Mouse (Mus musculus): ENCODE data around the gene Tnfrsf23.
"Not testable (repeated sequence)": the region's sequence is repeated elsewhere in the genome, so short reads cannot be mapped to it uniquely, and the experiment has no call there.

The Tnfrsf23 gene

DNA sequence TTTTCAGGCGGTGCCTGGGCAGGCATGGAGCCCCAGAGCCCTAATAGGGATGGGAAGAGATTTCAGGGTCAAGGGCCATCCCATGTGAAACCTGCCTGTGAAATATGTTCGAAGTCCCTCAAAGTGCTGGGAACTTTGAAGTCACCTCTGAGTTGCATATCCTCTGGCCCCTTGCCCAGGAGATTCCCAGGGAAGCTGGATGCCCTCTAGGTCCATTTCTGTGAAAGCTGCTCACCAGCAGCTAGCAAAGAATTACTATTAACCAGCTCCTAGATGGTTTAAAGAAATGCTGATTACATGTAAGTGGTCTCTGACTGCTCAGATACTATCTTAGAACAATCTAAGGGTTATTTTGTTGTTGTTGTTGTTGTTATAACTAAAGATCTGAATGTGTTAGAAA lies 1.1 kb downstream of the Tnfrsf23 start:
- DNase-seq (ENCODE audit: low spot score) = not testable (repeated sequence)

DNA sequence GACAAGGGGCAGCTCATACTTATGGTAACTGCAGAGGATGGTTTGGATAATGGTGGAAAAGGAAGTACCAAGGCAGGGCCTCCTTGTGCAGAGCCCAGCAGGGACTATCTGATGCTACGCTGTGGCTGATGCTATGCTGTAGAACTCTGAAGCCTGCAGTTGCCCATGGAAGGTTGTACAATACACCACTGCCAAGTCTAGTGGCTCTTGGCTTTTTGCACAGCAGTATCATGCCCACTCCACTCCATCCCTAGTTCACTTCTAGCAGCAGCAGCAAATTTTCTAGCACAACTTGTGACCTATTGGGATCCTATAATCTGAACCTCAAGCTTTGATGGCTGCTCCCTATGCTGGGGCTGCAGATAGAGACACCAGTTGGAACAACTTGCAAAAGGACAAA lies 4.1 kb downstream of the Tnfrsf23 start:
- DNase-seq (ENCODE audit: low spot score) = no peak

GRCm38 (mm10) chr7:143680836-143681235 lies 4.8 kb downstream of the Tnfrsf23 start:
- DNase-seq (ENCODE audit: low spot score) = not testable (repeated sequence)

GRCm38 (mm10) chr7:143679650-143680049 lies 6.0 kb downstream of the Tnfrsf23 start:
- not testable (repeated sequence) for DNase-seq (ENCODE audit: low spot score)

DNA sequence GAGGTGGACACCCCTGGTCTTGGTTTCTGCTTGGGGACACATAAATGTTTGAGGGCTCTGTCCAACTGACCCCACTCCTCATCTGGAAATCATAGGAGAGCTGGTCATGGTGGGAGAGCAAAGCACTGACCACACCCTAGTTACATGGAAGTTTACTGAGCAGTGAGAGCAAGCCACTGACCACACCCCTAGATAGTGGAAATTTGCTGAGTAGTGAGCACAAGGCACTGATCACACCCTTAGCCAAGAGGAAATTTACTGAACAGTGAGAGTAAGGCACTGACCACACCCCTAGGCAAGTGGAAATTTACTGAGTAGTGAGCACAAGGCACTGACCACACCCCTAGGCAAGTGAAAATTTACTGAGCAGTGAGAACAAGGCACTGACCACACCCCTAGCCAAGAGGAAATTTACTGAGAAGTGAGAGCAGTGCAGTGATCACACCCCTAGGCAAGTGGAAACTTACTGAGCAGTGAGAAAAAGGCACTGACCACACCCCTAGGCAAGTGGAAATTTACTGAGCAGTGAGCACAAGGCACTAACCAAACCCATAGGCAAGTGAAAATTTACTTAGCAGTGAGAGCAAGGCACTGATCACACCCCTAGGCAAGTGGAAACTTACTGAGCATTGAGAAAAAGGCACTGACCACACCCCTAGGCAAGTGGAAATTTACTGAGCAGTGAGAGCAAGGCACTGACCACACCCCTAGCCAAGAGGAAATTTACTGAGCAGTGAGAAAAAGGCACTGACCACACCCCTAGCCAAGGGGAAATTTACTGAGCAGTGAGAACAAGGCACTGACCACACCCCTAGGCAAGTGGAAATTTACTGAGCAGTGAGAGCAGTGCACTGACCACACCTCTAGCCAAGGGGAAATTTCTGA lies 19.0 kb downstream of the Tnfrsf23 start:
- peak; percentile 36 for DNase-seq (ENCODE audit: low spot score)

GRCm38 (mm10) chr7:143663470-143663869 lies 22.2 kb downstream of the Tnfrsf23 start:
- no peak for DNase-seq (ENCODE audit: low spot score)

DNA sequence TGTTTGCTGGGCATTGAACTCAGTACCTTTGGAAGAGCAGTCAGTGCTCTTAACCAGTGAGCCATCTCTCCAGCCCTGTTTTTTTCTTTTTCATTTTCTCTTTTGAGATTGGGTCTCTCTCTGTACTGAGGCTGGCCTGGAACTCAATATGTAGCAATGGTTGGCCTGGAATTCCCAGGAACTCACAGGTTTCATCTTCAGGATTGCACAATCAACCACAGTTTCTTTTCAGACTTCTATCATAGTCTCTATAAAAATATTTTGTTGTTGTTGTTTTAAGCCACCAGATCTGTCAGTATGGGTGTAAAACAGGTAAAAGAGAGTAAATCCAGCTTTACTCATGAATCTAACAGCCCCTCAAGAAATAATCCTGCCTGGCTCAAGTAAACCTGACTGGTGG lies 24.9 kb downstream of the Tnfrsf23 start:
- no peak for DNase-seq (ENCODE audit: low spot score)

- DNase-seq (ENCODE audit: low spot score) = not testable (repeated sequence)
Measured at GRCm38 (mm10) chr7:143649769-143650346, 35.8 kb downstream of the Tnfrsf23 start.

DNA sequence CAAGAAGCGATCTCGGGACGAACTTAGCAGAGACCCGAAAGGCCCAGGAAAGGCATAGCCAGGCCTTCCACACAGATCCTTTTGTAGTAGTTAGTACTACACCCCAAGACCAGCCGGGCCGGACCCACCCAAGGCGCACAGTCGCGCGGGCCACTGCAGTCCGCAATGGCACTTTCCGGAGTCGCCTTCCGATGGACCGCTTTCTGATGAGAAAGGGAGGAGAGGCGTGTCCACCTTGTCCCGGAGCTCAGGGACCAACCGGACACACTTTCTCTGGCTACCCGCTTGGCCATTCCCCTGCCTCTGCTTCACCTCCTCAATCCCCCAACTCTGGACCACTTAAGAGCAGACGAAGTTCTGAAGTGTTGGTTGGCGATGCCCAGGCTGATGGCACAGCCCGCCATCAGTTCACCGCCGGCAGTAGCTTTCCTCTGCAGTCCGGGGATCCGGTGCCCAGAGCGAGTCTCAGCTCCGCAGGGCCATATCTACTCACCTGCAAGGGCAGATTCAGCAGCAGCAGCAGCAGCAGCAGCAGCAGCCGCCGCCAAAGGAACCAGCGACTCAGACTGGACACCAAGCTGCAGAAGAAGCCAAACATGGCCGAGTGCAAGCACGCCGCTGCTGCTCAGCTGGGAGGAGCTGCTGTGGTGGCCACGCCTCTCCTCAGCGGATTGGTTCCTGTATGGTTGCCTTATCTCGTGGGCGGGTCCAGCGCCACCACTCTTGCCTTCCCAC lies 36.5 kb downstream of the Tnfrsf23 start, which contains the start of gene Tnfrsf22:
TSS of gene Tnfrsf22 (minus strand) at position 628 of the 735 bp plus-strand sequence.
- DNase-seq (ENCODE audit: low spot score) = peak; percentile 60

GRCm38 (mm10) chr7:143643949-143644348 lies 41.7 kb downstream of the Tnfrsf23 start:
- not testable (repeated sequence) for DNase-seq (ENCODE audit: low spot score)

DNA sequence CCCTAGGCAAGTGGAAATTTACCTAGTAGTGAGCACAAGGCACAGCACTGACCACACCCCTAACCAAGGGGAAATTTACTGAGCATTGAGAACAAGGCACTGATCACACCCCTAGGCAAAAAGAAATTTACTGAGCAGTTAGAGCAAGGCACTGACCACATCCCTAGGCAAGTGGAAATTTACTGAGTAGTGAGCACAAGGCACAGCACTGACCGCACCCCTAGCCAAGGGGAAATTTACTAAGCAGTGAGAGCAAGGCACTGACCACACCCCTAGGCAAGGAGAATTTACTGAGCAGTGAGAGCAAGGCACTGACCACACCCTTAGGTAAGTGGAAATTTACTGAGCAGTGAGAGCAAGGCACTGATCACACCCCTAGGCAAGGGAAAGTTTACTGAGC lies 49.0 kb downstream of the Tnfrsf23 start:
- DNase-seq (ENCODE audit: low spot score) = peak; percentile 9

DNA sequence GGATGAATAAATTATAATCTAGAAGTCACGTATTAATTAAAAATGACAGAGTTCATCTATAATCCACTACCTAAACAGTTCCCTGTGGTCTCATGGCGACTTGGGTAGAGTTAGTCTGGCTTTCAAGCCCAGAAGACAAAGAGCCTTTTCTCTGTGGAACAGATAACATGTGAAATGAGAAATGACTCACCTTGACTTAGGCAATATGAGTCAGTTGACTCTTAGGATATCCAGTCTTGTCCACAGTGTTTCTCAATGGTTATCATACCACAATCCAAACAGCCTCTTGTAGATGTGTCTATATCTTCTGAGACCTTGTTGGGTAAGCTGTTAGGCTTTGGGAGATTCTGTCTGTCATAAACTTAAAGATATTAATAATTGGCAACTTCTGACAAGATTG lies 54.2 kb downstream of the Tnfrsf23 start:
- no peak for DNase-seq (ENCODE audit: low spot score)

DNA sequence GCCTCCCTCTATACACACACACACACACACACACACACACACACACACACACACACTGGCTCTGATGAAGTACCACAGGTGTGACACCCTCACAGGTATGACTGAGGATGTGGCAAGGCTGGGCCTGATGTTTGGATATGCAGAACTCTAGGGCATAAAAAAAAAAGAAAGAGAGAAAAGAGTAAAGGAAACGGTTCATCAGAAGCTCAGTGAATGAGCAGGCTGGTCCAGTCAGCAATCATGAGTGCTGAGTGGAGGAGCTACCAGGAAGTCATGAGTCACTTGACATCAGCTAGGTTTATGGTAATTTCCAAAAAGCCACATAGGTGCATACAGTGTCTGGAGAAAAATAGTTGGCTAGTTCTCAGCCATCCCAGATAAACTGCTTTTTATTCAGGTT lies 56.2 kb downstream of the Tnfrsf23 start:
- DNase-seq (ENCODE audit: low spot score) = no peak

DNA sequence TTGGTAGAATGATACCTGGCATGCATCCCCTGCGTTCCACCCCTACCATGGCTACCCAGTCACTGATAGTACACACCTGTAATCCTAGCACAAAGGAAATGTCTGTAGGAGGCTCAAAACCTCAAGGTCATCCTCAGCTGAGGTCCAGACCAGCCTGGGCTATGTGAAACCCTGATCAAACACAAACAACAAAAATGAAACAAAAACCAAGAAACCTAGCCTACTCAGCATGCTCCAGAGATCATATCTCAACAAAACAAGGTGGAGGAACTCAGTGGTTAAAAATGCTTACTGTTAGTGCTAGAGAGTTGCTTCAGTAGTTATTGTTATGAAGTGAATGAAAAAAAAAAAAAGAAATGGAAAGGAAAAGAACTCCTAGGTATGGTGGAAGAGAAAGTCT lies 57.1 kb downstream of the Tnfrsf23 start, which contains the start of gene Tnfrsf26:
TSS of gene Tnfrsf26 (minus strand) at position 183 of the 400 bp plus-strand sequence.
- no peak for DNase-seq (ENCODE audit: low spot score)

DNA sequence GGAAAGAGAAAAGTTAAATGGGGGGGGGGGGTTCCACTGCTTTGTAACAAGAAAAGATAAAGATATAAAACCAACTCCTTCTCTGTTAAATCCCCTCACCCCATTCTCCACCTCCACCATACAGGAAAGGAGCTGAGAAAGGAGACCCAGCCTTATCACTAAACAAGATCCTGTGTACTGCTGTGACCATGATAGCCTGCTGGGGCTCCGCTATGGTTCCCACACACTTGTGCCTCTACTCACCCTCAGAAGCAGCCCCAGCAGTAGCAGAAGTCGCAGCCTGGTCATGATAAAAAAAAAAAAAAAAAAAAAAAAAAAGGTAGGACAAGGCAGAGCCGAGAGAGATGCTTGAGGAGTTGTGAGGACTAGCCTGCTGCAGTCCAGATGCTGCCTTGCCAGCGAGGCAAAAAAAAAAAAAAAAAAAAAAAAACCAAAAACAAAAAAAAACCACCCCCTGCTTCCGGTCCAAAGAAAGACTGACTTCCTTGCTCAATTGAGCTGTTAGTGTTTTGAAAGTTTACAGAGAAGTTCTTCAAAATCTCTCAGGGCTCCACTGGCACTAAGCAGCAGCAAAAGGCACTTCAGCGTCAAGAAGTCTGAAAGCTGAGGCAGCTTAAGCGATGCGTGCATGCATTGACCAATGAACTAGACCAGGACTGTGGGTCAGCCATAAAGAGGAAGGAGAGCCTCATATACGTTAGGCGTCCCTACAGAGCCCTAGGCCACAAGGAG lies 58.0 kb downstream of the Tnfrsf23 start:
- no peak for DNase-seq (ENCODE audit: low spot score)

DNA sequence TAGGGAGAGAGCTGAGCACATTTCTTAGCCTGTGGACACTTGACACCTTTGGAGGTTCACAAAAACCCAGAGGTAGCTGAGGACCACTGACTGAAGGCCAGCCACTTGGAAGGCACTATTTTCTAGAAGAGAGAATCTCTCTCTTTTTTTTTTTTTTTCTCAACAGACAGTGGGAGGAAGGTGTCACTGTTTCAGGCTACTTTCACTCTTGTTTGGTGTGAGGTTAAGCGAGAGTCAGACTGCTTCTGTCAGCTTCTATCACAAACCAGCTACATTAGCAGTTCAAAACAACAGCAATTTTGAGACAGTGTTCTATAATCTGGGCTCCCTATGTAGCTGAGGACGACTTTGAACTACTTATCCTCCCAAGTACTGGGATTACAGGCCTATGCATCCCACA lies 59.5 kb downstream of the Tnfrsf23 start:
- no peak for DNase-seq (ENCODE audit: low spot score)

DNA sequence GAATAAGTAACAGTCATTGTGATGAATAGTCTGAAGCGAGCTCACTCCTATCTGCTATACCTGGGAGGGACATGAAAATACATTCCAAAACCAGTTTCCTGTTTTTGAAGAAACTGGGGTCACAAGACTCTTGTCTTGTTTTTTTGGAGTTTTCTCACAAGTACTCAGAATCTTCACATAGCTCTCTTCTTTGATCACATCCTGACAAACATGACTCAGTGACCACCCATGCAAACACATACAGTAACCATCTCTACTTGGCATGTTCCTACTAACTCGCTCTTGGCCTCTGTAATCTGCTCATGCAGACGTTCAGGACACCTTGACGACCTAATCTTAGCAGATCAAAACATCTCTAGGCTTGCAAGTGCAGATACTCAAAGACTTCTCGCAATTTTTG lies 60.5 kb downstream of the Tnfrsf23 start:
- no peak for DNase-seq (ENCODE audit: low spot score)

- no peak for DNase-seq (ENCODE audit: low spot score)
Measured at GRCm38 (mm10) chr7:143624561-143624960, 61.1 kb downstream of the Tnfrsf23 start.

DNA sequence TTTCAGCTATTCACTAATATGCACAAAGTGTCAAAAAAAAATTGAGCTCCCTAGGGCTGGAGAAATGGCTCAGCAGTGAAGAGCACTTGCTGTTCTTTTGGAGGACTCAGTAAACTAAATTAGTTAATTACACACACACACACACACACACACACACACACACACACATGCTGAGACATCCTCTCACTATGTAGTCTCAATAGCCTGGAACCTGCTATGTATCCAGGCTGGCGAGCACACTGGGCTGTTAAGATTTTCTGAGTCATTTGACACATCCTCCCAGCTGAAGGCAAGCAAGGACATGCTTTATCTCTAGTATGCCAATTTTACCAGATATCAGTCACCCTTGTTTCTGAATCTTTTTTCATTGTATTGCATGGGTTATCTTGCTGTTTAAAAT lies 64.7 kb downstream of the Tnfrsf23 start:
- no peak for DNase-seq (ENCODE audit: low spot score)

Measured in MN1 (cell line).